Mouse (Mus musculus) erythroblast, embryonic 14.5 days (primary cell): ENCODE measurements around the gene Gm867.

Source experiments
- GATA1 ChIP-seq: IDR thresholded peaks from 2 replicates; pipeline ENCODE4 v1.6.1; 2012; ENCODE audit warnings: low read length, inconsistent platforms, mixed read lengths
- TAL1 ChIP-seq: IDR thresholded peaks from 3 replicates; pipeline ENCODE4 v1.6.1; 2012; ENCODE audit warnings: low read length, inconsistent platforms, mixed read lengths

DNA sequence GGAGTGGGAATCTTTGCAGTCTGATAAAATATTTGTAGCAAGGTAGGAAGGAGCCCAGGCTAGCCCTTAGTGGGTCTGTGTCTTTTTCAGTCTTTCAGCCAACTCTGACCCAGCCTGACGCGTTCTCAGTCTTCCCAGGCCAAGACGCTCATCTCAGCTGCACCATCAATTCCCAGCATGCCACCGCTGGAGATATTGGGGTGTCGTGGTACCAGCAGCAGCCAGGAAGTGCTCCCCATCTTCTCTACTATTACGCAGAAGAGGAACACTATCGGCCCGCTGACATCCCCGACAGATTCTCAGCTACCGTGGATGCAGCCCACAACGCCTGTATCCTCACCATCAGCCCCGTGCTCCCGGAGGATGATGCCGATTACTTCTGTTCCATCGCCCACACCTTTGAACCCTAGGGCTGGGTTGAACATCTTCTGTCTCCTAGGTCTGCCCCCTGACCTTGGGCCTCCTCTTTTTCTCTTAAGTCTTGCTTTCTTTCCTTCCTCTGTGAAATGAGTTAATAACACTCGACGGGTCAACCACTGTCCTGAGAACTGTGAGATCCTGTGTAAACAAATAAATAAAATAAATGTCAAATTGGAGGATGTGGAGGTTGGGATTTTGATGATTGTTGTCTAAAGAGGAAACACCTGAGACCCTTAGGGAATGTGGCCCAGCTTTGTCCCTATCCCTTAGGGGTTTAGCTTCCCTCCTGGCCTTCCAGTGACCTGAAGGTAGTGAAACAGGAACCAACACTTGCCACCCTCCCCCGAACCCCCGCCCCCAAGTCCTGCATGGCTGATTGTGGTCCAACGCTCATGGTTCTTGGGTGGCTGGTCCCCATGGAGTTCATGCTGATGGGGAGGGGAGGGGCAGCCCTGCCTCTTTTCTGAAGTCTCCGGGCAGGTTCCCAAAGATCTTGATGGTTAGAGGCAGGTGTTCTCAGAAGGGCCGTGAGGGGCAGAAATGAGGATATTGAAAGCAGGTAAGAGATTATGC is 8.9 kb upstream of the Gm867 start:
- TF ChIP-seq GATA1 = no peak
- no peak for TF ChIP-seq TAL1
